Mouse (Mus musculus): ENCODE data around the gene Ptcra. TPM values are rescaled to one million over a fixed set of nuclear protein-coding genes. Genes with fewer than 3 reads are reported as not detected.
"Not testable (repeated sequence)": the region's sequence is repeated elsewhere in the genome, so short reads cannot be mapped to it uniquely, and the experiment has no call there.

Ptcra gene
- total RNA-seq, 4 experiments from 2014 or later, result not detected

DNA sequence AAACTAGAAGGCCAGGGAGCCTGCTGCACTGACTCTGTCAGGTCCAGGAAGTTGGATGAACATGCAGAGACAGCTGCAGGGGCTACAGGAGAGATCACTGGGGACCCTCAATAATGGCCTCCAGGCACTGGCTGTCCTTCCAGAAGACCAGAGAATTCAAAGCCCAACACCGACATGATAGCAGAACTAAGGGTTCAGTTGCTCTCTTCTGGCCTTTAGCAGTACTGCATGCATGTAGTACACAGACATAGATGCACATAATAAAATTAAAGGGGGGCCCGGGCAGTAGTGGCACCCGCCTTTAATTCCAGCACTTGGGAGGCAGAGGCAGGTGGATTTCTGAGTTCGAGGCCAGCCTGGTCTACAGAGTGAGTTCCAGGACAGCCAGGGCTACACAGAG is 7.5 kb upstream of the Ptcra start:
- DNase-seq, result no peak

DNA sequence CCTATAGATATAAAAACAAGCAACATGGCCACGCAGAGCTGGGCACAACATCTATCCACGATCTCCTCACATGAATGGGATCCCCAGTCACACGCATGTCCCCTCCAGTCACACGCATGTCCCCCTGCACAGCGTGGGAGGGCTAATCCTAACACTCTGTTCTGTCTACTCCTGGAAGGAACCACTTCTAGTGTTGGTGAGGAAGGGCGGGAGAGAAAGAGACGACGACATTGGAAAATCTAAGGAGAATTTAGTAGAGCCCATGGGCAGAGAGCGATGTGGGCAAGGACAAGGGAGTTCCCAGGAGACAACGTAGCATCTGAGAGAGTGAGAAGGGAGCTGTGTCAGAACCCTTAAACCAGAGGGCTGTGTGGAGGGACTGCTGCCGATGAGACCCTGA is 7.0 kb upstream of the Ptcra start:
- DNase-seq, result no peak

DNA sequence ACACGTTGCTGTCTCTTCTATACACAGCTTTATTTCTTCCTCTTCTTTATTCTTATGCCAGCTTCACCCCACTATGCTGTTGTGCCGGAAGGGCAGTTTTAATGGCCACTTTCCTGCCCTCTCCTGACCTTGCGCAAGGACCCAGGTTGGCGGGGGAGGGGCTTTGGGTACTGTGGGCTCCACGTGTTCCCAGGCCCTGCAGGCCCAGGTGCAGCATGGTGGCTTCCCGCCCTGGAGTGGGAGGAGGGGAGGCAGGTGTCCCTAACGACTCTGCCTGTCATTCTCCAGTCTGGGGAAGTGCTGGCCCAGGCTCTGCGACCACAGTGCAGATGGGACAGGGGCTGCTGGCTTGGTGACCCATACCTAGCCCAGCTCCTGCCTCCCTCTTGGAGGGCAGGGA is 4.4 kb upstream of the Ptcra start:
- no peak for DNase-seq

DNA sequence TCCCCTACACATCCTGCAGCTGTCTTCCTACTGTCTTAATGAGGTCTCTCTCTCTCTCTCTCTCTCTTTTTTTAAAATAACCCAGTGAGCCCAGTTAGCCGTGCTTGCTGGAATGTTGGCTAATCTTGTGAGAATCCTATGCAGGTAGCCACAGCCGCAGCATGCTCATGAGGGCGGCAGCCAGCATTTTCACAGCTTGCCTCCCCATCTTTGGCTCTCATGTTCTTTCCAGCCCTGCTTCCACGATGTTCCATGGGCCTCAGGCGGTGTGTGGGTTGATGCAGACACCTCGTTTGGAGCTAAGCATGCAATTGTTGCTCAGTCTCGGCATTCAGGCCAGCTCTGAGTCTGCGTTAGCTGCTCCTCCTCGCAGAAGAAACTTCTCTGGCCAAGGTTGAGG is 1.4 kb upstream of the Ptcra start:
- DNase-seq, result not testable (repeated sequence)

DNA sequence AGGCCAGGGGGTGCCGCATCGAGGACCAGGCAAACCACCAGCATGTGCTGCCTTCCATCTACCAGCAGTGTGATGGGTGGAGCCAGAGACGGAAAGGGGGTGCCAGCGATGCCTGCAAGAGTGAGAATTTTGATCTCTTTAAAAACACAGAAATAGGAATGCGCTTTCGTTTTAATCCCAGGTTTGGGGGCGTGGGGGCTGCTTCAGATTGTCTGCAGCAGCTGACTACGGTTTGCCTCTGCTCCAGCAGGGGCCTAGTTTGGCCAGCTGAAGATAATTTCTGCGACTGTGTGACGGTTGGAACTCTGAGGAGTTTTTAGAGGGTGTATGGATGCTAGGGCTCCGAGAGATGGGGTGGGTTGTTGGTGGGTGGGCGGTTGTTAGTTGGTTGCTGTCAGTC is 4.8 kb downstream of the Ptcra start:
- no peak for DNase-seq

DNA sequence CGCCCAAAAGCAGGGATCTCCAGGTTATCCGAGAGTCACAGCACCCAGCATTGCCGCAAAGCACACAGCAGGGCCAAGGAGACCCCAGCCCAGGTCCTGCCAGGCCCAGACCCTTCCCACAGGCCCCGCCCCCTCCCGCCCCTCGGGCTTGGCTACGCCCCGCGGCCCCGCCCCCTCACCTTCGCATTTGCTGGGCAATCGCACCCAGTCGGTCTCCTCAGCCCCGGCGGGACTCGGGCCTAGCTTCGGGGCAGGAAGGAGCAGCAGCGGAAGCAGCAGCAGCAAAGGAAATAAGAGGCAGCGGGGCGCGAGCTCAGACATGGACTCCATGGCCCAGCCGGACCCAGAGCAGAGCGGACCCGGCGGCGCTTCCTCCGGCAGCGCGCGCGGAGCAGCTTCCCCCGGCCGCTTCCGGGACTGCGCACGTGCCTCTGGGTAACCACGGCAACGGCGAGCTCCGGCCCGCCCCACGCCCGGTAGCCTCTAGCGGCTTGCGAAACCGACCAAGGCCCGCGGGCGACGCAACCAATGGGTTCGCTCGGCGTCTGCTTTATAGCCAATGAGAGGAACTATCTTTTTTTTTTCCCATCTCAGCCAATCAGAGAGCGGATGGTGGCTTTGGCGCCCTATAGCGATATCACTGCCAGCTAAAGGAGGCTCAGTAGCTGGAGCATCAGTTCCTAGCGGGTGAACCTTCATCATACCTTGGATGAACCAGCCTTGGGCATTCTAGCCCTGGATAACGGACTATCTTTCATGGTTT is 11.5 kb downstream of the Ptcra start, which contains the start of gene Cnpy3:
Gene Cnpy3, minus strand, starts transcription at position 421 of the 763 bp plus-strand sequence.
- peak; percentile 97 for DNase-seq

DNA sequence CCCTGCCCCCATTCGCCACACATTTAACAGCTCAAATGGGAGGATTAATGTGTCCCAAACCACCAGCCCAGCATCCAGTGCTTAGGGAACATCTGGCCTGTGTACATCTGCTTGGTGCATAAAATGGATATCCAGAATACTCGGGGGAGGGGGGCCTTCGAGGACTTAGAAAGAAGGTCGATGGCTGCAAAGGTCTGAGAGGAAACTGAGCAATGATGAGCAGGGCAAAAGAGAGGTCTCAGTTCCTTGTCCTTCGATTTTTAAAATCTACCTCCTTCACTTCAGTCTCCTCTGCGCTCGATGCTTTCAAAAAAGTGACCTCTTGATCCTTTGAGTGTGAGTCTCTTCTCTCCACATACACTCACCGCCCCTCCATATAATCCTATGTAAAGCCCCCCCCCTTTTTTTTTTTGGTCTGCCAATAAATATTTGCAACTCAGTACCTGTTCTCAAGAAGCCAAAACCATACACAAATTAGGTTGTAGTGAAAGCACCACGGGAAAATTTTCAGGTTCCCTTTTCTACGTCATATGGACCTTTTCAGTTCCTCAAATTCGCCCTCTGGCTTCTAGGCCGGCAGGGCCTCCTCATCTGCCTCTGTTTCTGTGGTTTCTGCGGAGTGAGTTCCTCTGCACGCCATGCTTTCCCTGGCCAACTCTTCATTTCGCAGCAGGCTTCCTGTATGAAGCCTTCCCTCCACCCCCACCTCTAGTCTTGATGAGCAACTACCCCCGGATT is 12.3 kb downstream of the Ptcra start:
- DNase-seq, result no peak

DNA sequence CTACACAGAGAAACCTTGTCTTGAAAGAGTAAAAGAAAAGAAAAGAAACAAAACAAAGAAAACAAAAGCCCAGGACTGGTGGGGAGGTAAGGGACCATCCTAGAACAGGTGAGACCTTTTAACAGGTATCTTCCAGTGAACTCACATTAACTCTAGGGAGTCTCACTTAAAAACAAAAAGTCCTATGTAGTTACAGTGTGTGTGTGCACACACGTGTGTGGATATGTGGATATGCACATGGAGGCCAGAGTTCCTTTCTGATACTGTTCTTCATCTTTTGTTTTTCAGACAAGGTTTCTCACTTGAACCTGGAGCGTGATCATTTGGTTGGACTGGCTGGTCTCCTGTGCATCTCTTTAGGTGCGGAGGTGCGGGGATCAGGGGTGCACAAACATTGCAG is 12.9 kb downstream of the Ptcra start:
- DNase-seq, result no peak

DNA sequence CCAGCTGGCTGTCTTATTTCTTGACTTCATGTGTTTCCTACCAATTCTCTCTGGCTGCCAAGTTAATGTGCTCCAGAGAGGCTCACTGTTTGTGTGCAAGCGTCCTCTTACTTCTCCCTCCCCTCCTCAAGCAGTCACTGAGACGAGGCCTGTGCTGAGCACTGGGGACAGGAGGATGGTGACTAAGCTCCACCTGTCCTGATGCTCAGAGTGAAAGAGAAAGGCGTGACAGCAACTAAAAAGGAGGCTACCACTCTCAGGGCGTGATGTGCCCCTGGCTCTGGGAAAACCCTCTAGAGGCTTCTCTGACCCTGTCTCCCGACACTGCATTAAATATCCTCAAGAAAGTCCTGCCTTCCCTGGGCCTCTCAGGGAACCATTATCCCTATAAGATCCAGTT is 14.2 kb downstream of the Ptcra start:
- no peak for DNase-seq

GRCm38 (mm10) chr17:46747806-46748205 is 15.7 kb downstream of the Ptcra start:
- no peak for DNase-seq

DNA sequence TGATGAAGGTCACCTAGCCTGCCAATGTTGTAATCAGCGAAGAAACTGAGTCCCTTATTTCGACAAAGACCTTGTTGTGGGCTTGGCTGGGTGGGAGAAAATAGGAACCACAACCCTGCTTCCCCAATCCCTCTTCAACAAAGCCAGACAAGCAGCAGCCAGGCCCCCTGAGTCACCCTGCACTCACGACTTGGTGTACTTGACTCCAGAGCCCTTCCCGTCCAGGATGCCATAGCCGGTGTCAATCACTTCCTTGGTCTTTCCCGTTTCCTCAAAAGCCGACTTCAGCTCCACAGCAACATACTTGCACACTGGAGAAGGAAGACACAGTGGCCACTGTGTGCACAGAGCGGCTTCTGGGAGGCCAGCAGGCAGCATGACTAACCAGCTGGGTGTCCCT is 16.3 kb downstream of the Ptcra start:
- DNase-seq, result no peak

DNA sequence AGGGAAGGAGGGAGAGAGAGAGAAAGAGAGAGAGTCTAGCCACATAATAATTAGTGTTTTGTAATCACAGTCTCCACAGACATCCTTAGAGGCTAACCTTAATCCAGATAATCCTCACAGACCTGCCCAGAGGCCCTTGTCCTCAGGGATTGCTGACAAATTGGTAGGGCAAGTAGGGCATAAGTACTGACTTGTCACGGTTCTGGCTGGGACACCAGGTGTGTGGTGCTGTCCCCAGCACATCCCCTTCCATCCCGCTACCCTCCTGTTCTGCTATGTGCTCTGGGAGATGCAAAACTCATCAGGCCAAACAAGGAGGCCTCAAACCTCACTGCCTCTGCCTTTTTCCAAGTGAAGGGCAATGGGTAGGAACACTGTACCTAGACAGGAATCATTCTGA is 18.0 kb downstream of the Ptcra start:
- no peak for DNase-seq

DNA sequence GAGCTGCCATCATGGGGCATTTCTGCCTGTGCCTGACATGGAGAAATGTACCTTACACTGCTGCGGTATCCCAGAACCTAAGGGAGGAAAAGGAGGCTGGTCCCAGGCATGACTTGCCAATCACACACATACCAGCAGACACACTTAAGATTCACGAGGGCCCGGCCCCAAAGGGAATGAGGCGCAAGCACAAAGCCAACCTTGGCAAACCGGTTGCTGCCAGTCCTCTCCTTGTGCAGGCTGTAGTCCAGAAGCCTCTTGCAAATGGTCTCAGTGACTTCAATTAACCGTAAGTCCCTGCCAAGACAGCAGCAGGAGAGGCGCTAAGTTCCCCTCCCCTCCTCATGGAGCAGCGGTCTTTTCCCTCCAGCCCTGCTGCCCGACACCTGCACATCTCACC is 20.5 kb downstream of the Ptcra start:
- DNase-seq, result no peak

DNA sequence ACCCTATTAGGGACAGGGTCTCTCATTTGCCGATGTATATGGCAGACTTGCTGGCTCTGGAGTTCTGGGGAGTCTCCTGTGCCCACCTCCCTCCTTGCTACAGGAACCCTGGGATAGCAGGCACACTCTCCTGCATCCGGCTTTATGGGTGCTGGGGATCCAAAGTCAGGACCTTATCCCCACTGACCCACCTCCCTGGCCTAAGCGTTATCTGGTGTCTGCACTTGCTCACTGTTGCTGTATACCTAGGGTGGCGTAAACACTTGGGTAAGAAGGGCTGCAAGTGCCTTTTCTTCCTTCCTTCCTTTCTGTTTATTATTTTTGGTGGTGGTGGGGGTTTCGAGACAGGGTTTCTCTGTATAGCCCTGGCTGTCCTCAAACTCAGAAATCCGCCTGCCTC is 22.2 kb downstream of the Ptcra start:
- DNase-seq, result no peak

- DNase-seq, result no peak
These were observed 27.4 kb downstream of the Ptcra start for GRCm38 (mm10) chr17:46736160-46736559.

- DNase-seq, result no peak
These were observed 28.2 kb downstream of the Ptcra start for GRCm38 (mm10) chr17:46735287-46735686.

DNA sequence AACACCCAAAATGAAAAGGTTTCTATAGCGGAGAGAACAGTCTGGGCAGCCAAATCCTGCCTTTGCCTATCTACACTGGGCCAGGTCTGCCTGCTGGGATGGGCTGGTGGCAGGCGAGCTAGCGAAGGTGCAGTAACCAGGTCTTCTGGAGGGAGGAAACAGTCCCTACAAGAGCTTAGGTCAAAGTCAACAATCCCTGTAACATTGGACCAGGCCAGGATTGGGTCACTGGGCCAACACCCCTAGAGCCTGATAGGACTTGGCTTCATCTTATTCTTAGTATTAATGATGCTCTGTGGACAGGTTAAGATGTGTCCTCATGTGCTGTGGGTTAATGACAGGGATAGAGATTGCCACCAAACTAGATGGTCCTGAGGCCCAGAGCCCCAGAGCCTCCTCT is 29.5 kb downstream of the Ptcra start:
- DNase-seq, result no peak

DNA sequence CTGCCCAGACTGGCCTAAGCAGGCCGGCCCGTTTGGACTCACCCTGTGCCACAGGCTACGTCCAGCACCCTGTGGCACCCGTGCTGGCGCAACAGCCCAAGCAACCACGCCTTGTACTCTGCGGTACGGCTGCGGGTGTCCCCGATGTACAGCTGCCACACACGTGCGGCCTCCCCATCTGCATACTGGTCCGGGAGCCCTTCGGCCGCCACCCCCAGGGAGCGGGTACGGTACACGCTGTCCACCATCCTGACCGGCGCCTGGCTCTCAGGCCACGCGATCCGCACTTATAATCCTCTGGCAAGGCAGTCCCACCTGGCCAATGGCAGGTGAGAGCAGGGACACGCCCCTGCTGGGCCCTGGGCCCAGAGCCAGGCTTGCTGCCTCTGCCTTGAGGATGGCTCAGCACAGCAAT is 34.6 kb downstream of the Ptcra start, which contains the start of gene Gnmt:
Gene Gnmt, minus strand, starts transcription at position 265 of the 415 bp plus-strand sequence.
- DNase-seq, result no peak

DNA sequence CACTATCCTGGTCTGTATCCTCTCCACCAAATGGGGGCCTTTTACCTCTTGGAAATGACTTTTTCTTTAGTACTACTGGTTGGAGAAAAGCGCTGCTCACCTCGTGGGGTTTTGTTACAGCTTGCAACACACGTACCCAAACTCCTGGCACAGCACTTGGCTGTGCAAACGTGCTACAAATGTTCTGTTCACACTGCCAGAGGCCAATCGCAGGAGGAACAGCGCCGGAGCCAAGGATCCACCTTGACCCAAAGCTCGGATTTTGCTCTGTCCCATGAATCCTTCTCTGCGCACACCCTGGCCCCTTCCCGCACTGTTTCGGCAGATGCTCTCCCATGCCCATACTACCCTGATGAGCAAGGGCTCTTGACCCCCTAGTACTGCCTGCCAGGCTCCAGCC is 35.0 kb downstream of the Ptcra start:
- DNase-seq, result no peak

GRCm38 (mm10) chr17:46728021-46728420 is 35.5 kb downstream of the Ptcra start:
- DNase-seq, result no peak

- DNase-seq, result no peak
These were observed 36.2 kb downstream of the Ptcra start for GRCm38 (mm10) chr17:46727271-46727670.

- no peak for DNase-seq
These were observed 37.5 kb downstream of the Ptcra start for GRCm38 (mm10) chr17:46725731-46726645.

GRCm38 (mm10) chr17:46725273-46725672 is 38.2 kb downstream of the Ptcra start:
- DNase-seq, result no peak

Data from adrenal gland, adult 8-10 months (tissue).